In the genomic region with DNA sequence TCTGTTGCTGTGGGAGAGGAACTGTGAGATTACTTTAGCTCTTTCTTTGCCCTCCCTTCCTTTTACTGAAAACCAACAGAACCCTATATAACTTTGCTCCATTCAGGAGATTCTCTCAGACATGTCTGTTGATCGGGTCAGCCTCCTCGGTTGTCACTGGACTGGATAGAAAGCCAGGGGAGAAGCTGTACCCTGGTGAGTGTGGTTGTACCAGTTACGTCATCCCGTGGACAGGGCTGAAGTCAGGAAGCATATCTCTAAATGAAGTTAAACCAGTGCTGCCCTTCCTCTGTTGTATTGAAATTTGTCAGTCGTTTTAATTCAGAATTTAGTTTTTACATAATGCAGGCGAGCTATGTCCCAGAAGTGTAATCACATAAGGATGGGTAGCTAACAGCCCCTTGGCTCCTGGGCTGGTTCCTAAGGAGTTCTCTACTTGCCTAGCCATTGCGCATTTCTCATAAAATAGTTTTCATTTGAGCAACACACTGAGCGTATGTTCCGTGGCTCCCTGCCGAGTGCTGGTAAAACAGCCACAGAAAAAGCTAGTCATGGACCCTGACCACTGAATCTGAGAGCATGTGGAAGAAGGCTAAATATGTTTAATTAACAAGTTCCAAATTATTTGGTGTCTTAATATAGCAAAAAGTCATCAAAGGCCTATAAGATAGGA, we compare ENCODE assay signal across 8 mouse cellular contexts.
DNase-seq lines count a peak whose midpoint lies in the region; ATAC-seq lines count a peak whose summit lies in the region.

No protein-coding gene starts in this region.

- peak; percentile 38 for DNase-seq in cerebellum, adult 11-12 months
- DNase-seq in cerebellum, postnatal 4 days (ENCODE audit: low spot score in 2 of 2): no peak
- DNase-seq in kidney, adult 18-20 months: no peak
- DNase-seq in c-Kit-positive CD71-positive TER-119-positive erythroid progenitor cells, embryonic 14.5 days (ENCODE audit: low spot score): no peak
- no peak for DNase-seq in adrenal gland, postnatal 14 days

- H3K9ac ChIP-seq in kidney, embryonic 16.5 days (replicated peaks; ENCODE audit: low read length): no peak overlapping the region

- H3K27ac ChIP-seq in kidney, embryonic 16.5 days (ENCODE audit: low read length): peak overlapping the region; percentile 53

- H3K36me3 ChIP-seq in kidney, embryonic 16.5 days (ENCODE audit: insufficient read depth, low read length): no peaks in the 10 kb centered on the region

- H3K9me3 ChIP-seq in kidney, embryonic 16.5 days (ENCODE audit: low read length): no peaks in the 10 kb centered on the region

- WGBS in kidney, embryonic 16.5 days: 82% methylated on average over 10 of the region's 10 CpGs

- no peak overlapping the region for H3K4me2 ChIP-seq in kidney, embryonic 16.5 days (replicated peaks; ENCODE audit: low read depth, low read length)

- H3K4me3 ChIP-seq in kidney, embryonic 16.5 days (ENCODE audit: low read length): no peak overlapping the region

- H3K27me3 ChIP-seq in kidney, embryonic 16.5 days (ENCODE audit: insufficient read depth, low read length): no peaks in the 10 kb centered on the region

- peaks cover 47% of the 10 kb centered on the region for H3K4me1 ChIP-seq in kidney, embryonic 16.5 days (ENCODE audit: insufficient read depth, low read length)

- no peak for ATAC-seq in kidney, embryonic 16.5 days (ENCODE audit: low FRiP score, low TSS enrichment)
- ATAC-seq in CD4-positive, CD25-positive, alpha-beta regulatory T cell, adult 4 months: peak; percentile 1
- 0 out of 2 replicates have a peak, but pooled peaks have one; percentile 20 for ATAC-seq in granulocyte monocyte progenitor cell, adult 5-6 weeks (replicated peaks; ENCODE audit: poor library complexity, severe bottlenecking)
